Mouse (Mus musculus) c-Kit-positive CD71-positive TER-119-negative erythroid progenitor cells, embryonic 14.5 days (primary cell): ENCODE measurements around the gene Mgp.

ENCODE experiments used
- DNase-seq: peaks from one replicate; pipeline ENCODE4 v3.0.0-alpha.2; 2013; ENCODE audit warnings: low read depth

Gene Mgp

DNA sequence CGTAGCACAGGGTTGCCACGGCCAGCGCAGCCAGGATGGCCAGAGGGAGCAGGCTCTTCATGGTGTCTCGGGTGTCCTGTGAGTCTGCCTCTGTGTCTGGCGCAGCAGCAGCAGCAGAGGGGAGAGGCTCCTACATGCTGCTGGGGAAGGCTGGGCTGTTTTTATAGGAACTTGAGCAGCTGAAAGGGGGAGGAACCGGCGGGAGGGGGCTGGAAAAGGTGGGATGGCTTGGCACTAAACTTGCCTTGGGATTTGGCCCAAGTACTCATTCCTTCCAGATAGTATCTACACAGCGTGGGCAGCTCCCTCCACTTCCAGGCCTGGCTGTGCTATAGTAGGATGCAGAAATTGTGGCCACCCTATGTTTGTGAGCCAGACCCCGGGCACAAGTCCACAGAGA lies at the start of gene Mgp:
Gene Mgp, minus strand, starts transcription at position 154 of the 400 bp plus-strand sequence.
- no peak for DNase-seq

DNA sequence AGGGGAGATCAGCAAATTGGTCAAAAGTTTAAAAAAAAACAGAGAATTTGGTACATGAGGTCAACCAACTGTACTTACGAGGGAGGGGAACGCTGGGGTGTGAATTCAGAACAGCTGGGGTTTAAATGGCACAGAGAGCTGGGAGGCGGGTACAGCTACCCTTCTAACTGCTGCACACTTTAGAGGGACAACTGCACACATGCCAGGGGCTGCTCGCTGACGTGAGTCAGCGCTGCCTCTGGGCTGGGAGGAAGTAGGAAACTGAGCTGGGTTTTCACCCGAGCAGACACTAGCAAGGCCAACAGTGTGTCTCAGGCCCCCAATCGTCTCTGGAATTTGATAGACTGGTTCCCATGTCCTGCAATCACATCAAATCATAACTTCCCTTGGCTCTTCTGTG lies 49.4 kb upstream of the Mgp start:
- no peak for DNase-seq

DNA sequence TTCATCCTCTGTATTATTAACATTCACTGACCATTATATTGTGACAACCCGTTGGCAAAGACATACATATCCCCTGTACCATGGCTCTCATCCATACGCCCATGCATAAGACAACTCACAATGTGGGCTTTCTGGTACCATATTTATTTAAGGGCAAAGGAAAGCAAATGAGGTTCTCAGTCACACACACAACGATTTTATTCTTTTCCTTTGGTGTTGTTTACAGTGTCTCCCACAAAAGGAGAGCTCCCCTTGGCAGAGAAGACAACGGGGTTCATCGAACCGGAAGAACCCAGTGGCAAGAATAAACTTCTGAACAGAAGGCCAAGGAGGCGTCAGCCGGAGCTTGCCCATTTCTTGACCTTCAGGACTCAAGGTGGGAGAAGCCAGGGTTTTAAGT lies 47.9 kb upstream of the Mgp start, which contains the start of gene Pde6h:
Gene Pde6h, plus strand, starts transcription at position 301 of the 400 bp plus-strand sequence.
- no peak for DNase-seq

DNA sequence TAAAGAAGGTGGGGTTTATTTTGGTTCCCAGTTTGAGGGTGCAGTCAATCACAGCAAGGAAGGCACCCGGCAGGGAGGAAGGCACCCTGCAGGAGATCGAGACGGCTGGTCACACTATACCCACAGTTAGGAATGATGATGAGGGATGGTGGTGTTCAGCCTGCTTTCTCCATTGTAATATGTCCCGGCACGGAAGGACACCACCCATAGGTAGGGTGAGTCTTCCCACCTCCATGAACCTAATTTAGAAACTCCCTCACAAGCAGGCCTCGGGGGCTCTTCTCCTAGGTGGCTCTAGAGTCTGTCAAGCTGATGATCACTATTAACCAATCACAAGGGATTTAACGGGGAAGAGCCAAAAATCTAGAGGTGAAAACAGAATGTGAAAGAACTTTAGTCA lies 47.2 kb upstream of the Mgp start:
- no peak for DNase-seq

DNA sequence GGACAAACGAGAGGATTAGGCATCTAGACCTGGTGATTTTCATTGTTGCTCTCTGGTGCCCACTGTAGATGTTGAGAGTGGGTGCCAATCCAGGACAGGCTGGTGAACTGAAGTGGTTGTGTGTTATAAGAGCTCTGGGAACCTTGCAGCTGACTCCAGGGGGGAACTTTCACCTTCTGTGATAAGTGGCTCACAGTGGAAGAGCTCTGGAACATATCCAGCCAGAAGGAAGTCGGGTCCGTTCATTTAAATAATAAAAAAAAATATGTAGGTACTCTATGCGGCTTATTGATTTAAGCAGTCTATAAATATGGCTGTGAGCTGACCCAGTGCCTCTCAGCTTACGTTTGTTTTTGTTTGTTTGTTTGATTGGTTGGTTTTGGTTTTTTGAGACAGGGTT lies 46.5 kb upstream of the Mgp start, which contains the start of gene Erp27:
Gene Erp27, minus strand, starts transcription at position 101 of the 400 bp plus-strand sequence.
- no peak for DNase-seq

DNA sequence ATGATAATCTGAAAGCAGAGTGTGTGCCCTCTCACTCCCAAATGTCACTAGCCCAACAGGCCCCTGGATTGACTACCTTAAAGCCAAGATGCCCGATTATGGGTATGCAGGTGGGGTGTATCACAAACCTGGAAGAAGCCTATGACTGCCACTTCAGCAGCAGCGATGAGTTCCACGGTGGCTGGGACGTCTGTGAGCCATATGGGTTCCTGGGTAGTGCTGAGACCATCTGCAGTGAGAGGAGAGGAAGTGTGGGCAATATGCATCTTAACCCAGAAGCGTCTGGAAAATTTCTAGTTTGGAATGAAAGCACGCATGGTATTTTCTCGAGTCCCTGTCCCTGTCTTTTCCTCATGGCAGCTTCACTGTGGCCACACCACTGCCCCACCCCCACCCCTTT lies 46.0 kb upstream of the Mgp start:
- DNase-seq: no peak

DNA sequence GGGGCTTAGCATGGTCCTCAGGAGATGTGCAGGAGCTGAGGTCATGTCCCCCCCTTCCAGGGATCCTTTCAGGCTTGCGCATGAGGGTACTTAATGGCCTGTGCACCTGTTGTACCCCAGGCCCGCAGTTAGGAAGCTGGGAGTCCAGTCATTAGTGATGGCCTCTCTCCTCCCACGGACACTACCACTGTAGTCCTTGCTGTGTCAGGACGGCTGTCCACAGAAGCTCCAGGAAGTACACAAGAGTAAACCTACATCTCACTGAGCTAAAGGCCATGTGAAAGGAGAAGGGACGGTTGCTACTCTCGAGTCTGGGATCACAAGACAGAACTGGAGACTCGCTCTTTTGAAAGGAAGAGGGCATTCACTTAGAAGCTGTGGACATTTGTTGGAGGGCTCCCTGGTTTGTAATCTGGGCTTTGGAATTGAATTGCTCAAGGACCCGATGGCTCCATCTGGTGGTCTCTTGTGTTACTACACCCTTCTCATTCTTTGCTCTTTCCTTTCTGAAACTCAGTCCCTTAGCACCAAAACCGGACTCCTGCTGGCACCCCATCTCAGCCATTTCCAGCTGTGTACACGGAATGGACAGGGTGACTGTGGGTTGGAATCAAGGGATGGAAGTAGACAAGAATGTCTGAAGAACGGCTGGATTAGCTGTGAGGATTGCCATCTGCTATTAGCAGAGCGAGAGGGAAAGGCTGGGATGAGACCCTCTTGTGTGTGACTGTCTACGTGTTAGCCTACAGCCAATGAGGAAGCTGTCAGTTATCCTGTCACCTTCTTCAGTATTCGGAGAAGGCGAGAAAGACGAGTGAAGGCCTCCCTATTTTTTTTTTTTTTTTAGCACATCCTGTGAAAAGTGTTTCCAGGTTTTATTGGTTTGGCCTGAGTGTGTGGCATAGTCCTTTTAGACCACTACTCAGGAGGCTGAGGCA lies 45.0 kb upstream of the Mgp start:
- no peak for DNase-seq

DNA sequence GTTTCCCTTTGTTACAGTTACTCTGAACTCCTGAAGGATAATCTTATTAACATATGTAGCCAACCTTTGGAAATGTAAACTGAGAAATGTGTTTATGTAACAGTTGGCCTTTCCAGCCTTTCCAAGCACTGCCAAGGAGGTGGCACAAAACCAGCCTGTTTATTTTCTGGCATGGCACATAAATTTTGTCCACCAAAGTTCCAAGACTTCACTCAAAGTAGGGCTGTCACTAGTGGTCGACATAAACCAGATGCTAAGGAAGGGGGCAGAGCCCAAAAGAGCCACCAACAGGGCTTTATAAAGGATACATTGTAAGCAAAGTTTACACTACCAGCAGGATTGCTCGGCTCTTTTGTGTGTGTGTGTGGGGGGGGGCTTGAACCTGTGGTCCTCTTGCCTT lies 42.3 kb upstream of the Mgp start:
- DNase-seq: no peak

DNA sequence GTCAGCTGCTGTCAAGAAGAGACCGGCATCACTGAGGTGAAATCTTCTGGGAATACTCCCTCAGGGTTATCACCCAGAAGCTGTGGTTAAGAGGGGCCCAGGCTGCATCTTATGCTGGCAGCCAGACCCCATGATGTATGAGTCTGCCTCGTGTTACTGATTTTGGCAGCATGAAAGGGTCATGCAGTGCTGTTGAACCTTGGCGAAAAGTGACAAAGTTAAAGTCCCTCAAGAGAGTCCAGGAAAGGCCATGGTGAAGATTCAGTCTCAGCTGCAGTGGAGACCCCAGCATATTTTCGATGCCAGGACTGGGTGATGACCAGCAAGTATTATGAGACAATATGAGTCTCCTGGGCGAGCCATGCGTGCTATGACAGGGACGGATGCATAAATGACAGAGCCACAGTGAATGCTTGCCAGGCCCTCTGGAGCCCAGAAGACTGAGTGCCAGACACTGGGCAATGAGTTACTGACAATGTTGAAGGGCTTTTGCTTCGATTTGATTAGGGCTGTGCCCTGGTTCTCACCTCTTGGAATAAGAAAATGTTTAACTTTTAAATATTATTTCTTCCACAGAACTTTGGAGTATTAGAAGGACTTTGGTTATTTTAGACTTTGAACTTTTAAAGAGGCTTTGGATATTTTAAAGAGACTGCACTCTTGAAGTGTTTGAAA lies 40.2 kb upstream of the Mgp start:
- DNase-seq: no peak

DNA sequence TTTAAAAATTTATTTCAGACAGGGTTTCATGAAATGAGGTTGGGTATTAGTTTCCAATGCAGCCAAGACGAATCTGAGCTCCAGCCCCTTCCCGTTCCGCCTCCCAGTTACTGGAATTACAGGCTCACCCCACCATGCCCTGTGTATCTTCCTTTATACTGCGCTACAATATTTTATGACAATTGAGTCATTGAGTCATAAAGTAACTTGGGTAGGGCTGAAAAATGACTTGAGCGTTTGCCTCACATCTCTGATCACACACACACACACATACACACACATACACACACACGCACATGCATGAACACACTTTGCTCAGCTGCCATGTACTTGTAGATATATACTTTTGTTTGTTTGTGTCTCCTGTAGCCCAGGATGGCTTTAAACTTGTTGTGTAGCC lies 38.6 kb upstream of the Mgp start:
- no peak for DNase-seq

DNA sequence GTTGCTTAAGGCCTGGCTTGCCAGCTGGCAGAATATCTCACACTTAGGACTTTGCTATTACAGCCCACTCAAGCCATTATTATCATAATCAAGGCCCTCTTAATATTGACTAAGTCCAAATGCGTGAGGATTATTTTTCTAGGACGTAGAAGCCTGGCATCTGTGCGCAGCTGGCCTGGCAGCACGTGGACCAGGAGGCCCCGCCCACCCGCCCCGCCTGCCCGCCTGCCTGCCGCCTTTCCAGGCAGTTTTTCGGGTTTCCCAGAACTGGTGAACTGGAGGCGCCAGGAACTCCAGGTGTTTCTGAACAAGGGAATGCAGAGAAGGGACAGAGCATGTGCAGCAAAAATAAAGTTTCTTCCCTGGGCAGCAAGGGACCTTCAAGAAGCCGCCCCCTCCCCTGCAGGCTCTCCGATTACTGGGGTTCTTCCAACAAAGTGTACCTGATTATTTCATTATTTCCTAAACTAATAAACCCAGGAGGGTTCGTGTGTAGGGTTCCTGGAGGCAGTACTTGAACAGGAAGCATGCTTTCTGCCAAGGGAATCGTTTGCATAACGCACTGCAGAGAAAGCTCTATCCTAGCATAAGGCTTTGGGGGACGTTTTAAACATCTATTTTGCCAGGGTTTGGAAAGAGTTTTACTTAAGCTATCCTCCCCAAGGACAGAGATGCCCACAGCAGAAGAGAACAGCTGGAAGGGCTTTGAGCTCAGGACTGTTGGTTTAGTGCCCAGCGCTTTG lies 37.9 kb upstream of the Mgp start:
- DNase-seq: no peak

DNA sequence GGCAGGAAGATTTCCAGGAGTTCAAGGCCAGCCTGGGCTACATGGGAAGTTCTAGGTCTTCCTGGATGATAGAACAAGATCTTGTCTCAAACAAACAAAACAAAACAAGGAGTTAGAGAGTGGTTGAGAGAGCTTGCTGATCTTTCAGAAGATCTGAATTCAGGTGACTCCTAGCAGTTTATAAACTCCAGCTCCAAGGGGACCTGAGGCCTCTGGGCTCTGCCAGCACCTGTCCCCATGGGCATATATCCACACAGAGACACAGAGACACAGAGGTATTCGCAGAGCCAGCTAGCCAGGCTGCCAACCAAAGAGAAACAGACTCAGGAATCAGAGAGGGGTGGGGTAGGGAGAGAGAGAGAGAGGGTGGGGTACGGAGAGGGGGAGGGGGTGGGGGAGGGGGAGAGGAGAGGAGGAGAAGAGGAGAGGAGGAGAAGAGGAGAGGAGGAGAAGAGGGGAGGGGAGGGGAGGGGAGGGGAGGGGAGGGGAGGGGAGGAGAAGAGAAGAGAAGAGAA lies 37.2 kb upstream of the Mgp start:
- no peak for DNase-seq

DNA sequence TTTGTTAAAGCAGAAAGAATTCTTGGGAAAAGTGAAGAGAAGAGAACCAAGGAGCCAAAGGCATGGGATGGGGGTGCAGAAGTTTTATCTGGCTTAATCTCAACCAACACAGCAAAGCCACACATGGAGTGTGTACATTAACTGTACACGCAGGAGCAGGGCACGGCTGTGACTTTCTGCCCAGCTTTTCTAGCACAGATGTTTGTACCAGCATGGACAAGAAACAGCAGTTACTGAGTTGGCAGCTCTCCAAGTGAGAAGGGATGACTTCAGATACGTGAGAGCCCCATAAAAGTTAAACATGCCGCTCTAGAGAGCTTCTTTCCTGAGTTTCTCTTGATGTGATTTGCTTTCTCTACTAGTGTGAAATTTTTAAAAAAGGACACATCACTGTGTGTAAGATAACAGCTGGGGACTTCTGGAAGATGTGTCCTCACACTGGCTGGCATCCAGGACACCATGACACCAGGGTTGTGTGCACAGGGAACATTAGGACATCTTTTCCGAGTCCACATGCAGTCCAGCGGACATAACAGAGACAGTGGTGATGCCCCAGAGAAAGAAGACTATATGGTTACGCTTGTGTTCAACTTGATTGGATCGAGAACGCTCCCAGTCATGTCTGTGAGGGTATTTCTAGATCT lies 34.7 kb upstream of the Mgp start:
- DNase-seq: no peak

DNA sequence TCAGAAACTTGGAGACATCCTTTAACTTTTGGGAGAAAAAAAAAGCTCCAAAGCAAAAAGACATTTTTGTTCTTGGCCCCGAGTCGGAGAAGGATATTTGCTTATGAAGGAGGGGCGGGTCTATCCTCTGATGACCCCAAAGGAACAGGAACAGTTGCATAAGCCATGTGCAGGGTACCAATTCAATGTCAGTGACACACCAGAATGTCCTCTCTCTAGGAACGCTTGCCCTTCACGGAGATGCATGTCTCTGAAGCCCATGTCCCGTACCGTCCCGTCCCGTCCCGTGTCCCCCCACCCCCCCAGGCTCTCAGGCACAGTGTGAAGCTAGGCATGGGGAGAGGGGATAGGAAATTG lies 31.3 kb upstream of the Mgp start:
- DNase-seq: no peak

DNA sequence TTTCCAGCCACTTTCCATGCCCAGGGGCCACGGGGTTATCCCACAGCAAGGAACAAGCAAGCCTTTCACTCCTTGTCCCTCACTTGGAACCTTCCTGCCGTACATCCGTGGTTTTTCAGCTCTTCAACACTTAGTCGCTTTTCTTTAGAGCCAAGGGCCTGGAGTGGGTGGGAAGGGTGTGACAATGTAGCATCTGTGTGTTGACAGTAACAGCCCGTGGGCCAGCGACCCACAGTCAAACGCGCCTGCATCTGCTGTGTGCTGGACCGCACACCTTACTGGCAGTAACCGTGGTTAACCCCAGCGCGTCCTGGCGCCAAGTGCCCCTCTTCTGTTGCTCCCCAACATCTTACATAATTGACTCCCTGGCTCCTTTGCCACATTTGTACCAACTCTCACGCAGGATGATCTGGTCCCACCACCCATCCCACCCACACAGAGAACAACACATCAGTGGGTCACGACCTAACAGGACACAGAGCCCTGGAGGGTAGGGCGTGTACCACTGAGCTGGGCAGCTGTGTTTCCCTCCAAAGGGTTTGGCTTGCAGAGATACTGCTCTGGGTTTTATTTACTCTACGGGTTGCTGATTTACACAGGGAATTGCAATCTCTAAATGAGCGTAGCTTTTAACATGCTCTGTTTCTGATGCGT lies 30.8 kb upstream of the Mgp start:
- DNase-seq: no peak

DNA sequence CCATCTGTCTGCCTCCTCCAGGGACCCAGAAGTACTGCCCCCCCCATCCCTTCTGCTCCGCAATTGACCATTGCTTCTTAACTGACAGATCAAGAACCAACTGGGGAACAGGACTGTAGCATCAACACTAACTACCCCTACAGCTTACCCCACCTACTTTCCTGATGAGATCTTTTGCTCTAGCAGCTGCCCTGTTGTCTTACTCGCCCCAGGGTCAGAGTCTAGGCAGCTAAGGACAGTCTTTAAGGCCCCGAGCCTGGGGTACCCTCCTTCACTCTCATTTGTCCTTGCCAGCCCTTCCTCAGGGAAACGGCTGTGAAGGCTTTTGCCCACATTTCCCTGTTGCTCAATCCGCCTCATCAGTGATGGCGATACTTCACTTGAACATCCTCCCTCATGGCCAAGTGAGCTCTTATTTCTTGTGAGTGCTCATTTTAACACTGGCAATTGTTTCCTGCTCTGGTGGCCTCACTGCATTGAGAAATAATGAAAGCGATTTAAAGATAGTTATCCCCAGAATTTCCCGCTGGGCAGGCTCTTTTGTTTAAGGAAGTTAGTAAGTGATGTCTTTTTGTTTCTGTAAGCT lies 28.4 kb upstream of the Mgp start:
- no peak for DNase-seq

DNA sequence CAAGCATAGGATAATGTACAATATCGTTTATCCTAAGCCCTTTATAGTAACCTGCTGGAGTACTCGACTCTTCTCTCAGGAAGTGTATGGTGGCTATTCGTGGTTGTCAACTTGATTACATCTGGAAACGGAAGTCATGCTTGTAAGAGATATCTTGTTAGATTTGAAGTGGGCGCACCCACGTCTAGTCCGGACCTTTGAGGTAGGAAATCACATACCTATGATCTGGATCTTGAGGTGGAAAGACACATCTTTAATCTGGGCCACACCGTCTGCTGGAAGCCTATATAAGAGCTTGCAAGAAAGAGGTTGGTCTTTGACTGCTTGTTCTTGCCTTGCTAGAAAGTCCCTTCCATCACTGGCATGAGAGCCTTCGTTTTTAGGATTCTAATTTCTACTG lies 26.9 kb upstream of the Mgp start:
- DNase-seq: no peak

DNA sequence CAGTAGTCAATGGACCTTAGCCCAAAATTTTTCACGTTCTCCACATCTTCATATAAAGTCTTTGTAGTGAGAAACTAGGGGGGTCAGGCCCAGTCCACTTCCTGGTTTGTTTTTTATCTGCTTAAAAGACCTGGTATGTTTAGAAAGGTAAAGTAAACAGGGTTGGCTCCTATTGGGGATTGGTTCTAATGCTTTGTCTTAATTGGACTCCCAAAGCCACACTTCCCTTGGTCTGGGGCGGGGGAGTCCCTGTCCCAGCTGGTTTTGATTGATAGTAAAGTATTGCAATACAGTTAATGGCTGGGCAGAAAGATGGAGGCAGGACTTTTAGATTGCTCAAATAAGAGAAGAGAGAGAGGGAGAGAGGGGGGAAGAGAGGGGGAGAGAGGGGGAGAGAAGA lies 25.4 kb upstream of the Mgp start:
- no peak for DNase-seq

DNA sequence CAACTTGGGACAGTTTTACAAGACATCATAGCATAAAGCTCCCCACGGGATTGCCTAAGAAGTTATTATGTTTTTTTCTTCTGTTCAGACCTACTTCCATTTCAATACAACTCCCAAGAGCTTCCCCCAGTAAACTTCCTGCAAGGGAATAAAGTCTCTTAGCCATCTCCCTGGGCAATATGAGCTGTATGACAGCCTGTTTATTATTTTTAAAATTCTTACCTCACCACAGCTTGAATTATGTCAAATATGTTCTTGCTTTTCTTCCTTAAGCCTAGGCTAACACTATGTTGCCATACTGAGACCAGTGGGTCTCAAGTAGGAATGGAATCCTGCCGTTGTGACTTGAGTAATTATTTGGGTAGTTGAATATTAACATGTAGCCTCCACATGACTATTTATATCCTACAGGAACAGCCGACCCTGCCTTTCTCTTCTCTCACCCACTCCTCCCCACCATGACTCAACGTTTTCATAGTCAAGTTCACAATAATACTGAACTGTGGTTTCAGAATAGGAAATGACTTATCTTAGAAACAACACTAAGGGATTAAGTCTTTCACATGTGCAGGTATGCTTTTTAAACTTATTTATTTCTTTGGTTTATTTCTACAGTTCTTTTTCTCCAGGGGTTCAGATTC lies 24.9 kb upstream of the Mgp start:
- no peak for DNase-seq

DNA sequence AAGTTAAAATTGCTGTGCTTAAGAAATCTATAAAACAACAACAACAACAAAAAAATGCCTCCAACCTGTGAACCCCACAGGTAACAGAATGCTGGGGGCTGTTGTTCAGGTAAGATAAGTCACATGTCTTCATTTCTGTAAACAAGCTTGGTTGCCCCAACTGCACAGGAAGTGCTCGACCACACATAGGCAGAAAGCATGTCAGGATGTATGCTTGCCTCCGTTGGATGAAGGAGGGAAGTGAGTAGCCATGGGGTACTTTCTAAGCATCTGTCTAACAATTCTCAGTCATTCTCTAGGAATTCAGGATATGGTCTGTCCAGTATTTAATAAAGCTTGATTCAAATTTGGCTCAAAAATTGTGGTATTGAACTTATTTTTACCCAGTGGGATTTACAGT lies 23.3 kb upstream of the Mgp start:
- no peak for DNase-seq

DNA sequence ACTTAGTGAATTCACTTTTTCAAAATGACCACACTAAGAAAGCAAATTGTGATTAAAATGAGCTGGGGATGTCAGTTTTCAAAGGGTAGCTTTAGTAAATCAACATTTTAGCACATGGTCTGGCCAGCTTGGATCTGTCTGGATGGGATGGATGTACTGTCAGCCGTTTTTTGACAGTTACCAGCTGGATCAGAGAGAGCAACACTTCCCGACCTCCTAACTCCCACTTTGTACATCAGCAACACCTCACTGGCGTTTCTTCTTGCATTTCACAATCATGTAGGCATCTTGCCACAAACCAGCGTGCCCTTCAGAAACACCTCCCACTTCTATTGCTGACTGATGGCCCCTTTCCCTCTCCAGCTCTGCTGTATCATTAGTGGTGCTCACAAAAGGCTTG lies 22.6 kb upstream of the Mgp start:
- no peak for DNase-seq
